8 mouse cellular contexts compared by ENCODE assay signal in genomic region chr1:191317591-191318196, GRCm38 (mm10). TPM values are rescaled to one million over a fixed set of nuclear protein-coding genes. Genes with fewer than 3 reads are reported as not detected.
DNase-seq lines count a peak whose midpoint lies in the region; ATAC-seq and TF ChIP-seq lines count a peak whose summit lies in the region.

Gene Nenf (minus strand): TSS chr1:191318194.

- peaks cover 14% of the 10 kb centered on the region for H3K4me1 ChIP-seq in embryonic facial prominence, embryonic 13.5 days
- peaks cover 10% of the 10 kb centered on the region for H3K4me1 ChIP-seq in limb, embryonic 14.5 days (ENCODE audit: control insufficient read depth, insufficient read depth, low read length)
- peaks cover 9% of the 10 kb centered on the region for H3K4me1 ChIP-seq in midbrain, embryonic 15.5 days

- H3K27me3 ChIP-seq in embryonic facial prominence, embryonic 13.5 days = no peaks in the 10 kb centered on the region
- no peaks in the 10 kb centered on the region for H3K27me3 ChIP-seq in limb, embryonic 14.5 days (ENCODE audit: control insufficient read depth, insufficient read depth, low read length)
- H3K27me3 ChIP-seq in midbrain, embryonic 15.5 days (replicated peaks) = no peaks in the 10 kb centered on the region

- peak within 1 kb of the TSS; percentile 75 for H3K4me2 ChIP-seq in embryonic facial prominence, embryonic 13.5 days
- H3K4me2 ChIP-seq in limb, embryonic 14.5 days (replicated peaks; ENCODE audit: low read depth, low read length, severe bottlenecking) = peak within 1 kb of the TSS; percentile 70
- H3K4me2 ChIP-seq in midbrain, embryonic 15.5 days = peak within 1 kb of the TSS; percentile 70

- WGBS in embryonic facial prominence, embryonic 13.5 days = under 1% methylated on average over 54 of the region's 54 CpGs
- under 1% methylated on average over 49 of the region's 54 CpGs for WGBS in limb, embryonic 14.5 days
- WGBS in midbrain, embryonic 15.5 days = 1% methylated on average over 50 of the region's 54 CpGs

- no peaks in the 10 kb centered on the region for H3K9me3 ChIP-seq in embryonic facial prominence, embryonic 13.5 days
- H3K9me3 ChIP-seq in limb, embryonic 14.5 days (ENCODE audit: control insufficient read depth, low read length) = no peaks in the 10 kb centered on the region
- H3K9me3 ChIP-seq in midbrain, embryonic 15.5 days = no peaks in the 10 kb centered on the region

- ATAC-seq in embryonic facial prominence, embryonic 13.5 days (ENCODE audit: insufficient number of reproducible peaks, insufficient read depth, low FRiP score, low TSS enrichment, low read depth) = peak; percentile 86
- ATAC-seq in limb, embryonic 14.5 days (ENCODE audit: low FRiP score, low read depth) = peak; percentile 87
- peak; percentile 89 for ATAC-seq in midbrain, embryonic 15.5 days (replicated peaks)

- H3K36me3 ChIP-seq in embryonic facial prominence, embryonic 13.5 days = no peaks in the 10 kb centered on the region
- no peaks in the 10 kb centered on the region for H3K36me3 ChIP-seq in limb, embryonic 14.5 days (ENCODE audit: control insufficient read depth, insufficient read depth, low read length)
- H3K36me3 ChIP-seq in midbrain, embryonic 15.5 days (replicated peaks) = no peaks in the 10 kb centered on the region

- H3K27ac ChIP-seq in embryonic facial prominence, embryonic 13.5 days = peak within 1 kb of the TSS; percentile 85
- H3K27ac ChIP-seq in limb, embryonic 14.5 days (replicated peaks; ENCODE audit: low read depth, low read length) = peak within 1 kb of the TSS; percentile 72
- peak within 1 kb of the TSS; percentile 59; the same call in 1 of the 2 replicates for H3K27ac ChIP-seq in midbrain, embryonic 15.5 days

- 0 out of 2 replicates have a peak, but pooled peaks have one; percentile 20 for TF ChIP-seq POLR2A in limb, embryonic 14.5 days (IDR thresholded peaks at IDR 0.05; ENCODE audit: borderline replicate concordance, extremely low read depth, insufficient read depth, insufficient read length)

- peak; percentile 89 for DNase-seq in A20 (ENCODE audit: low read depth, low spot score)
- peak; percentile 58 to 70 for DNase-seq in adrenal gland, postnatal 4 days (ENCODE audit: low spot score in 2 of 2)
- peak; percentile 86 to 89 for DNase-seq in heart, adult 18-20 months
- peak; percentile 84 for DNase-seq in kidney, adult 18-20 months
- peak; percentile 60 for DNase-seq in limb, embryonic 14.5 days (ENCODE audit: low spot score)
- DNase-seq in spleen, postnatal 14 days (ENCODE audit: low spot score in 2 of 2) = peak; percentile 76 to 79

- peak within 1 kb of the TSS; percentile 69 for H3K4me3 ChIP-seq in embryonic facial prominence, embryonic 13.5 days
- peak within 1 kb of the TSS; percentile 73 for H3K4me3 ChIP-seq in limb, embryonic 14.5 days (replicated peaks; ENCODE audit: low read length)
- peak within 1 kb of the TSS; percentile 58 for H3K4me3 ChIP-seq in midbrain, embryonic 15.5 days

- H3K9ac ChIP-seq in embryonic facial prominence, embryonic 13.5 days = peak within 1 kb of the TSS; percentile 92
- peak within 1 kb of the TSS; percentile 92 for H3K9ac ChIP-seq in limb, embryonic 14.5 days (ENCODE audit: low read depth, low read length, severe bottlenecking)
- H3K9ac ChIP-seq in midbrain, embryonic 15.5 days = peak within 1 kb of the TSS; percentile 76

RNA-seq across cellular contexts. Expression of gene Nenf, which starts in this region (rescaled TPM):
- total RNA-seq in adrenal gland, postnatal 4 days (2021) = 100 to 1,000 TPM; 127 to 129 TPM
- polyA plus RNA-seq in embryonic facial prominence, embryonic 13.5 days (2015; fragmentation: Nextera tagmentation; extraction: Ambion mirVana) = 88.3 and 94.7 TPM in 2 replicates
- total RNA-seq in heart, adult 18-20 months (2021) = 100 to 1,000 TPM; 101 to 108 TPM
- polyA plus RNA-seq in limb, embryonic 14.5 days (2012; rRNA removed) = 144 and 150 TPM in 2 replicates
- polyA plus RNA-seq in limb, embryonic 14.5 days (2014; fragmentation: Nextera tagmentation; extraction: Ambion mirVana) = 149 and 152 TPM in 2 replicates
- 111 and 123 TPM in 2 replicates for polyA plus RNA-seq in midbrain, embryonic 15.5 days (2015; fragmentation: Nextera tagmentation; extraction: Ambion mirVana)

Comparison
In these comparisons a context has a peak if more than half of its experiments do, and no peak if none do; other contexts are left out.
1. Peak in every context shown above with its lines: DNase-seq, ATAC-seq, H3K4me3 ChIP-seq and H3K27ac ChIP-seq.